9 mouse cellular contexts compared by ENCODE assay signal in the genomic region with DNA sequence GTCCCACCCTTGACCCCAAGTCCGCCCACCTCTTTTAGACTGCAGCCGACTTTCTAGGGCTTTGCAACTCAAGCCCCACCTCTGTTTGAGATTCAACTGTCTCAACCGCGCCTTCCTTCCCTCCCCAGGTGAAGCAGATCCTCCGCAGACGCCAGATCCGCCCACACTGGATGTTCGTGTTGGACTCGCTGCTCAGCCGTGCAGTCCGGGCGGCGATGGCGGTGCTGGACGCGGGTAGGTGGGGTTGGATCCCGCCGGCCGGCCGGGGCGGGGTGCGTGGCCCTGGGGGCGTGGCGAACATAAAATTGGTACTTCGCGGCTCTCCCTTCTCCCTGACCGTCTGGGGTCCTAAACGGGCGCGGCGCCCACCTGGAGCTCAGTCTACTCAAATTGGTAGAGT. TPM values are rescaled to one million over a fixed set of nuclear protein-coding genes. Genes with fewer than 3 reads are reported as not detected.
DNase-seq lines count a peak whose midpoint lies in the region; ATAC-seq lines count a peak whose summit lies in the region.
"Had no signal": no experiment of that assay in that cellular context is flagged by ENCODE, and none has a peak within 500 bp of the region (broad histone marks: within the 10 kb centered on the region; RNA-seq: fewer than 3 reads in every experiment).

No protein-coding gene starts in this region.

- peak; percentile 38; the same call in 1 of the 2 replicates for ATAC-seq in intestine, embryonic 15.5 days
- no peak for ATAC-seq in midbrain, embryonic 12.5 days (ENCODE audit: low FRiP score, low read depth)
- ATAC-seq: Patski had no signal

- 4% methylated on average over 31 of the region's 31 CpGs for WGBS in intestine, embryonic 15.5 days
- WGBS in midbrain, embryonic 12.5 days, result 3% methylated on average over 31 of the region's 31 CpGs

- no peak overlapping the region for H3K27ac ChIP-seq in intestine, embryonic 15.5 days
- no peak overlapping the region for H3K27ac ChIP-seq in midbrain, embryonic 12.5 days (replicated peaks)

- peak overlapping the region; percentile 77 for H3K4me2 ChIP-seq in intestine, embryonic 15.5 days (replicated peaks)
- peak overlapping the region; percentile 59 for H3K4me2 ChIP-seq in midbrain, embryonic 12.5 days (replicated peaks)

- H3K9me3 ChIP-seq in intestine, embryonic 15.5 days, result no peaks in the 10 kb centered on the region
- no peaks in the 10 kb centered on the region for H3K9me3 ChIP-seq in midbrain, embryonic 12.5 days

- DNase-seq in gastrocnemius, postnatal 10 days, result peak; percentile 47
- DNase-seq in gastrocnemius, postnatal 4 days (ENCODE audit: low spot score in 2 of 2), result no peak
- peak; percentile 58 for DNase-seq in urinary bladder, postnatal 25 days (ENCODE audit: low spot score)
- DNase-seq in urinary bladder, postnatal 10 days (ENCODE audit: low spot score), result no peak
- no peak for DNase-seq in layer of hippocampus, postnatal 14 days (ENCODE audit: low spot score in 2 of 2)
- no peak for DNase-seq in ovary, postnatal 14 days (ENCODE audit: low spot score)

- peaks cover 12% of the 10 kb centered on the region for H3K4me1 ChIP-seq in intestine, embryonic 15.5 days (replicated peaks)
- peaks cover 11% of the 10 kb centered on the region for H3K4me1 ChIP-seq in midbrain, embryonic 12.5 days

- H3K4me3 ChIP-seq in intestine, embryonic 15.5 days (replicated peaks), result peak overlapping the region; percentile 37
- H3K4me3 ChIP-seq in midbrain, embryonic 12.5 days, result peak overlapping the region; percentile 38

- H3K9ac ChIP-seq in intestine, embryonic 15.5 days, result peak overlapping the region; percentile 32; the same call in 1 of the 2 replicates
- H3K9ac ChIP-seq in midbrain, embryonic 12.5 days (replicated peaks), result peak overlapping the region; percentile 49

- peaks cover 52% of the 10 kb centered on the region for H3K27me3 ChIP-seq in intestine, embryonic 15.5 days (replicated peaks)
- peaks cover 96% of the 10 kb centered on the region for H3K27me3 ChIP-seq in midbrain, embryonic 12.5 days
- H3K27me3 ChIP-seq: Patski had no signal

- no peaks in the 10 kb centered on the region for H3K36me3 ChIP-seq in intestine, embryonic 15.5 days
- no peaks in the 10 kb centered on the region for H3K36me3 ChIP-seq in midbrain, embryonic 12.5 days

RNA-seq across cellular contexts. Expression of a gene that starts 10.6 kb away (rescaled TPM):
- 1 to 10 TPM; 2.1 to 5.5 TPM for total RNA-seq in gastrocnemius, postnatal 10 days (2021)
- total RNA-seq in gastrocnemius, postnatal 4 days (2021), result 1 to 10 TPM; 2.3 to 2.6 TPM
- 3.0 and 3.2 TPM in 2 replicates for polyA plus RNA-seq in intestine, embryonic 15.5 days (2015; fragmentation: Nextera tagmentation; extraction: Ambion mirVana)
- polyA plus RNA-seq in midbrain, embryonic 12.5 days (2016; fragmentation: Nextera tagmentation; extraction: Ambion mirVana), result 1.9 and 2.8 TPM in 2 replicates
- total RNA-seq in layer of hippocampus, postnatal 14 days (2021), result 10 to 100 TPM in 1 of 2 experiments, 1 to 10 TPM in 1; 5.3 to 10.2 TPM

RNA-seq across cellular contexts. Expression of a gene that starts 11.7 kb away (rescaled TPM):
- 1 to 10 TPM; 1.1 to 1.4 TPM for total RNA-seq in gastrocnemius, postnatal 10 days (2021)
- 1 to 10 TPM; 1.0 TPM for total RNA-seq in gastrocnemius, postnatal 4 days (2021)
- polyA plus RNA-seq in intestine, embryonic 15.5 days (2015; fragmentation: Nextera tagmentation; extraction: Ambion mirVana), result 2.7 and 3.0 TPM in 2 replicates
- 1.3 and 1.8 TPM in 2 replicates for polyA plus RNA-seq in midbrain, embryonic 12.5 days (2016; fragmentation: Nextera tagmentation; extraction: Ambion mirVana)
- under 1 TPM; 0.19 to 0.44 TPM for total RNA-seq in layer of hippocampus, postnatal 14 days (2021)

RNA-seq across cellular contexts. Expression of a gene that starts 26.4 kb away (rescaled TPM):
- 10 to 100 TPM; 23.6 to 25.9 TPM for total RNA-seq in gastrocnemius, postnatal 10 days (2021)
- 10 to 100 TPM; 28.7 to 29.1 TPM for total RNA-seq in gastrocnemius, postnatal 4 days (2021)
- 68.7 and 72.2 TPM in 2 replicates for polyA plus RNA-seq in intestine, embryonic 15.5 days (2015; fragmentation: Nextera tagmentation; extraction: Ambion mirVana)
- polyA plus RNA-seq in midbrain, embryonic 12.5 days (2016; fragmentation: Nextera tagmentation; extraction: Ambion mirVana), result 79.9 and 85.5 TPM in 2 replicates
- total RNA-seq in layer of hippocampus, postnatal 14 days (2021), result 10 to 100 TPM; 78.2 to 78.4 TPM

RNA-seq across cellular contexts. Expression of a gene that starts 38.9 kb away (rescaled TPM):
- not detected for total RNA-seq in gastrocnemius, postnatal 10 days (2021)
- total RNA-seq in gastrocnemius, postnatal 4 days (2021), result not detected
- polyA plus RNA-seq in intestine, embryonic 15.5 days (2015; fragmentation: Nextera tagmentation; extraction: Ambion mirVana), result 0.06 and 0.14 TPM in 2 replicates
- 0.22 and 0.40 TPM in 2 replicates for polyA plus RNA-seq in midbrain, embryonic 12.5 days (2016; fragmentation: Nextera tagmentation; extraction: Ambion mirVana)
- total RNA-seq in layer of hippocampus, postnatal 14 days (2021), result 1 to 10 TPM; 8.2 to 9.2 TPM

RNA-seq across cellular contexts. Expression of a gene that starts 39.3 kb away (rescaled TPM):
- not detected for total RNA-seq in gastrocnemius, postnatal 10 days (2021)
- under 1 TPM in 1 of 2 experiments, not detected in 1; 0.74 TPM for total RNA-seq in gastrocnemius, postnatal 4 days (2021)
- 2.7 and 2.8 TPM in 2 replicates for polyA plus RNA-seq in intestine, embryonic 15.5 days (2015; fragmentation: Nextera tagmentation; extraction: Ambion mirVana)
- polyA plus RNA-seq in midbrain, embryonic 12.5 days (2016; fragmentation: Nextera tagmentation; extraction: Ambion mirVana), result 0.24 and 0.47 TPM in 2 replicates
- total RNA-seq in layer of hippocampus, postnatal 14 days (2021), result 1 to 10 TPM; 2.6 to 4.8 TPM

Comparison
In these comparisons a context has a peak if more than half of its experiments do, and no peak if none do; other contexts are left out.
1. DNase-seq: peak in gastrocnemius, postnatal 10 days (single experiment) and urinary bladder, postnatal 25 days (single experiment); none in gastrocnemius, postnatal 4 days (0 of 2), urinary bladder, postnatal 10 days (single experiment), layer of hippocampus, postnatal 14 days (0 of 2) and ovary, postnatal 14 days (single experiment).